Mouse (Mus musculus) hindbrain, postnatal 0 days (tissue): ENCODE results near the gene Prok2. TPM values are rescaled to one million over a fixed set of nuclear protein-coding genes. Genes with fewer than 3 reads are reported as not detected.

Experiments used
- ATAC-seq: fragments of 200-750 bp; cut with Nextera tagmentation; 2 replicates; pipeline ENCODE4 v1.8.0; 2017; ENCODE audit warnings: mild to moderate bottlenecking, moderate TSS enrichment, moderate library complexity
- DNase-seq: peaks from one replicate; pipeline ENCODE4 v3.0.0-alpha.2; 2015; ENCODE audit warnings: low spot score
- H3K27ac ChIP-seq: fragments of 300-500 bp; sonication (generic); 2 replicates; pipeline ENCODE4 v1.5.1; 2014; ENCODE audit warnings: mild to moderate bottlenecking
- H3K27me3 ChIP-seq: fragments of 300-500 bp; sonication (generic); 2 replicates; pipeline ENCODE4 v1.6.1; 2014; ENCODE audit warnings: low read length, mixed read lengths; ENCODE audit not compliant: insufficient read depth
- H3K36me3 ChIP-seq: fragments of 300-500 bp; sonication (generic); 2 replicates; pipeline ENCODE4 v1.6.1; 2014; ENCODE audit warnings: low read length, mixed read lengths; ENCODE audit not compliant: insufficient read depth
- H3K4me1 ChIP-seq: fragments of 300-500 bp; sonication (generic); 2 replicates; pipeline ENCODE4 v1.6.1; 2014; ENCODE audit warnings: antibody characterized with exemption, low read length, mixed read lengths; ENCODE audit not compliant: insufficient read depth
- H3K4me2 ChIP-seq: fragments of 300-500 bp; sonication (generic); 2 replicates; pipeline ENCODE4 v1.6.1; 2014; ENCODE audit warnings: low read depth, mild to moderate bottlenecking, low read length, moderate library complexity, mixed read lengths
- H3K4me3 ChIP-seq: fragments of 300-500 bp; sonication (generic); 2 replicates; pipeline ENCODE4 v1.5.1; 2014; ENCODE audit warnings: low read length
- H3K9ac ChIP-seq: fragments of 300-500 bp; sonication (generic); replicated peaks from 2 replicates; pipeline ENCODE4 v1.6.1; 2014; ENCODE audit warnings: mild to moderate bottlenecking, low read length, moderate library complexity, mixed read lengths
- H3K9me3 ChIP-seq: fragments of 300-500 bp; sonication (generic); 2 replicates; pipeline ENCODE4 v1.6.1; 2016; ENCODE audit warnings: low read length, mixed read lengths
- CTCF ChIP-seq: IDR thresholded peaks from 2 replicates; pipeline ENCODE4 v1.5.1; 2016; ENCODE audit warnings: antibody characterized with exemption, control low read depth, low read depth
- WGBS: fragments of 180-500 bp; shearing (Covaris S2); extraction: QIAGEN DNeasy Blood & Tissue Kit; methylation state at CpG from one replicate; pipeline ENCODE4 v1.1.7; 2014; 5-methylcytosine and 5-hydroxymethylcytosine counted together
- polyA plus RNA-seq: library from polyadenylated mRNA; unstranded; fragments of >200 nt; fragmentation: Nextera tagmentation; extraction: Ambion mirVana; gene quantifications from 2 replicates; pipeline ENCODE4 v1.2.1, GENCODE M21; 2015
- total RNA-seq: library from RNA; depleted of rRNA; stranded (reverse); fragments of >200 nt; gene quantifications from 2 replicates; pipeline ENCODE4 v1.2.3, GENCODE M21; 2014

Prok2 gene
- total and polyA plus RNA-seq, 2 experiments from 2014 or later, result 0.41 TPM; not detected in 1

DNA sequence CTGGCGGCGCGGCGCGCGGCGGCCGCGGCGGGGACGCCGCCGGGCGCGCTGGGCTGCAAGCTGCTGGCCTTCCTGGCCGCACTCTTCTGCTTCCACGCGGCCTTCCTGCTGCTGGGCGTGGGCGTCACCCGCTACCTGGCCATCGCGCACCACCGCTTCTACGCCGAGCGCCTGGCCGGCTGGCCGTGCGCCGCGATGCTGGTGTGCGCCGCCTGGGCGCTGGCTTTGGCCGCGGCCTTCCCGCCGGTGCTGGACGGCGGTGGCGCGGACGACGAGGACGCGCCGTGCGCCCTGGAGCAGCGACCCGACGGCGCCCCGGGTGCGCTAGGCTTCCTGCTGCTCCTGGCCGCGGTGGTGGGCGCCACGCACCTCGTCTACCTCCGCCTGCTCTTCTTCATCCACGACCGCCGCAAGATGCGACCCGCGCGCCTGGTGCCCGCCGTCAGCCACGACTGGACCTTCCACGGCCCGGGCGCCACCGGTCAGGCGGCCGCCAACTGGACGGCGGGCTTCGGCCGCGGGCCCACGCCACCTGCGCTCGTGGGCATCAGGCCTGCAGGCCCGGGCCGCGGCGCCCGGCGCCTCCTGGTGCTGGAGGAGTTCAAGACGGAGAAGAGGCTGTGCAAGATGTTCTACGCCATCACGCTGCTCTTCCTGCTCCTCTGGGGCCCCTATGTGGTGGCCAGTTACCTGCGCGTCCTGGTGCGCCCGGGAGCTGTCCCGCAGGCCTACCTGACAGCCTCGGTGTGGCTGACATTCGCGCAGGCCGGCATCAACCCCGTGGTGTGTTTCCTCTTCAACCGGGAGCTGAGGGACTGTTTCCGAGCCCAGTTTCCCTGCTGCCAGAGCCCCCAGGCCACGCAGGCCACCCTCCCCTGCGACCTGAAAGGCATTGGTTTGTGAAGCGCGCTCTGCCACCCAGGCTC is 33.0 kb downstream of the Prok2 start:
- peak overlapping the region; percentile 79 for H3K4me3 ChIP-seq
- peak overlapping the region; percentile 92 for H3K9ac ChIP-seq
- peak overlapping the region; percentile 79 for H3K4me2 ChIP-seq
- H3K27ac ChIP-seq, result peak overlapping the region; percentile 90
- DNase-seq (peak; percentile 12), ATAC-seq (peak; percentile 25)
- no peak for TF ChIP-seq CTCF
- H3K36me3 ChIP-seq, result no peaks in the 10 kb centered on the region
- no peaks in the 10 kb centered on the region for H3K9me3 ChIP-seq
- peaks cover 3% of the 10 kb centered on the region; the same call in 1 of the 2 replicates for H3K4me1 ChIP-seq
- WGBS, result 2% methylated on average over 100 of the region's 110 CpGs
- H3K27me3 ChIP-seq, result no peaks in the 10 kb centered on the region

DNA sequence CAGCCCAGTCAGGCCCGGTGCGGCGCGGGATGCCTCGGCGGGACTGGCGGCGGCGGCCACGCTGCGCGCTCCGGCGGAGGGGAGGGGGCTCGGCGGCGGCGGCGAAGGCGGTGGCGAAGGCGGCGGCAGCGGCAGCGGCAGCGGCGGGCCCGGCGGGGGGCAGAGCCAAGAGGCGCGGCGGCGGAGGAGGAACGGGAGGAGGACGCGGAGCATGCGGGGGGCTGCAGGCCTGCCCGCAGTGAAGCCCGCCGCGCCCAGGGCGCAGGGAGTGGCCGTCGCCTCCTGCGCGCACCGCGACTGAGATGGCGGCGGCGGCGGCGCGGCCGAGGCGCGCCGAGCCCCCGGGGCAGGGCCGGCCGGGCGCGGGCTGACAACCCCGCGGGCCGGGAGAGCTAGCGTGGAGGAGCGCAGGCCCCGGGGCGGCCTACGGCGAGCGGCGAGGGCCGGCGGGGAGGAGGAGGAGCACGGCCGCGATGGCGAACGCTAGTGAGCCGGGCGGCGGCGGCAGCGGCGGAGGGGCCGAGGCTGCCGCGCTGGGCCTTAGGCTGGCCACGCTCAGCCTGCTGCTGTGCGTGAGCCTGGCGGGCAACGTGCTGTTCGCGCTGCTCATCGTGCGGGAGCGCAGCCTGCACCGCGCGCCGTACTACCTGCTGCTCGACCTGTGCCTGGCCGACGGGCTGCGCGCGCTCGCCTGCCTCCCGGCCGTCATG is 33.8 kb downstream of the Prok2 start, which contains the start of gene Gpr27:
Gpr27 (plus strand) TSS at position 474 of the 710 bp plus-strand sequence.
- peak; percentile 88 for ATAC-seq
- H3K4me2 ChIP-seq, result peak within 1 kb of the TSS; percentile 79
- no peaks in the 10 kb centered on the region for H3K36me3 ChIP-seq
- peak within 1 kb of the TSS; percentile 90 for H3K27ac ChIP-seq
- H3K27me3 ChIP-seq, result no peaks in the 10 kb centered on the region
- no peak for TF ChIP-seq CTCF
- peak within 1 kb of the TSS; percentile 79 for H3K4me3 ChIP-seq
- peaks cover 3% of the 10 kb centered on the region; the same call in 1 of the 2 replicates for H3K4me1 ChIP-seq
- peak; percentile 69 for DNase-seq
- H3K9me3 ChIP-seq, result no peaks in the 10 kb centered on the region
- 2% methylated on average over 55 of the region's 112 CpGs for WGBS
- peak within 1 kb of the TSS; percentile 92 for H3K9ac ChIP-seq

DNA sequence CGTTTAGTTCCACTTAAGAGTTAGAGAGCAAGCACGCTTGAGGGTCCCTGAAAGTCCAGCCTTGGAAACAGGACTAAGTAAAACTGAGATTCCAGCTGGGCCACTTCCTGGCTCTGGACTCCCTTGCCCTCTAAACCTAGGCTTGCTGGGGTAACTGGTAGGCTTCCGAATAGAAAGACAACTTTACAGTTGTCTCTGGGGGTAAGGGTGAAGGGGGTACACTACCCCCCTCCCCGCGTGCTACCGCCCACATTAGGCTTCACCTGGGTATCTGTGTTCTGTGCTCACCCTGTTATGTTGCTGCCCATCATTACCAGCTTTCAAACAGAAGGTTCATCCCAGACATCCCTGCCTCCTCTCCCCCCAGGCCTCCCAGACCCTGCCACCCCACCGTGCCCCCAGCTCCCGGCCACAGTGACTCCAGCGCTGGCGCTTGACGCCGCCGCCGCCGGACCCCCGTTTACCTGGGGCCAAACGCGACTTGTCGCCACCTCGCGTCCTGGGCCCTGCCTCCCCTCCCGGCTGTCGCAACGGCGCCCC is 34.5 kb downstream of the Prok2 start:
- 6% methylated on average over 24 of the region's 25 CpGs for WGBS
- H3K4me1 ChIP-seq, result peaks cover 3% of the 10 kb centered on the region; the same call in 1 of the 2 replicates
- ATAC-seq (peak; percentile 27), DNase-seq (no peak)
- peak overlapping the region; percentile 79 for H3K4me2 ChIP-seq
- peak overlapping the region; percentile 92 for H3K9ac ChIP-seq
- peak overlapping the region; percentile 79 for H3K4me3 ChIP-seq
- H3K27me3 ChIP-seq, result no peaks in the 10 kb centered on the region
- no peaks in the 10 kb centered on the region for H3K9me3 ChIP-seq
- no peak for TF ChIP-seq CTCF
- H3K27ac ChIP-seq, result peak overlapping the region; percentile 90
- H3K36me3 ChIP-seq, result no peaks in the 10 kb centered on the region

- no peak for TF ChIP-seq CTCF
- H3K27ac ChIP-seq, result no peak overlapping the region
- H3K4me3 ChIP-seq, result no peak overlapping the region
- H3K9ac ChIP-seq, result no peak overlapping the region
- no peak overlapping the region for H3K4me2 ChIP-seq
- H3K27me3 ChIP-seq, result no peaks in the 10 kb centered on the region
- H3K36me3 ChIP-seq, result no peaks in the 10 kb centered on the region
- no peaks in the 10 kb centered on the region for H3K4me1 ChIP-seq
- no peaks in the 10 kb centered on the region for H3K9me3 ChIP-seq
- no peak for ATAC-seq
- DNase-seq, result no peak
- WGBS, result 84% methylated on average over 6 of the region's 6 CpGs
Observed at GRCm38 (mm10) chr6:99688513-99688912, 37.7 kb downstream of the Prok2 start.

DNA sequence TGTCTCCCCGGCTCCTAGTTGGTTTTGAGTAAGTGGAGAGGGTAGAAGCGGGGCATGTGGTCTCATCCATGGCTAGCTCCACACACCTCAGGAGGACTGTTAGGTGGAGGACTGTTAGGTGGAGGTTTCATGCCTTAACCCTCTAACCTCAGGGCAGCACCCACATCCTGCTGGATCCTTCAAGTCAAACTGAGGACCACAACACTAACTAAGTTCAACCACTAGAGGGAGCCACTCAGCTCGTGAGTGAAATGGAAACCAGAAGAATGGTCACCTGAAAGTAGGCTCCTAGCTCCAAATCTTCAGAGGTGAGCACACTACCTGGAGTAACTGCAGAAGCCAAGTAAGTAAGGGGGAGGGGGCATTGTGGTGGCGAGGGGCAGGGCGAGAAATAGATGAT is 41.3 kb downstream of the Prok2 start:
- H3K9ac ChIP-seq, result no peak overlapping the region

DNA sequence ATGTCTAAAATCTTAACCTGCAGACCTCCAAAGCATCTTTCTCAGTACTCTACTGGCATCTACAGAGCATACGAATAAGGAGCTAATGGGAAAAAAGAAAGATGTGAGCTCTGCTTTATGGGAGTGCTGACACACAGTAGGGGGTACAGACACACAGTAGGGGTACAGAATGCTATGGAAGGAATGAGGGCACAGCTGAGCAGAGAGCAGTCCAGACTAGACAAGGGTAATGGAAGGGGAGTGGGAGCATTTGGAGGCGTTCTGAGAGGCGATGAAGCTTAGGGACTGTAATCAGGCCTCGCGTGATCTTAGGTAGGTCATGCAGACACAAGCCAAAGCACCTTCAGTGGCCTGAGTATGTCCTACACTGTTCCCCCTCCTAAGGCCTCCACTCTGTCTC is 42.2 kb downstream of the Prok2 start:
- DNase-seq (no peak), ATAC-seq (no peak)
- Histone ChIP-seq H3K4me2 (no peak overlapping the region), H3K9ac (no peak overlapping the region), H3K4me3 (no peak overlapping the region), H3K27me3 (no peaks in the 10 kb centered on the region), H3K4me1 (no peaks in the 10 kb centered on the region), H3K36me3 (no peaks in the 10 kb centered on the region), H3K27ac (no peak overlapping the region), H3K9me3 (no peaks in the 10 kb centered on the region)
- WGBS, result 90% methylated on average over 5 of the region's 5 CpGs
- no peak for TF ChIP-seq CTCF

More for the DNA sequence above, 41.3 kb downstream of the Prok2 start:
- 54% methylated on average over 5 of the region's 5 CpGs for WGBS
- no peaks in the 10 kb centered on the region for H3K27me3 ChIP-seq
- TF ChIP-seq CTCF, result peak; percentile 71
- no peaks in the 10 kb centered on the region for H3K4me1 ChIP-seq
- no peak overlapping the region for H3K4me2 ChIP-seq
- DNase-seq, result peak; percentile 39
- no peaks in the 10 kb centered on the region for H3K36me3 ChIP-seq
- no peak for ATAC-seq
- no peaks in the 10 kb centered on the region for H3K9me3 ChIP-seq
- no peak overlapping the region for H3K4me3 ChIP-seq
- H3K27ac ChIP-seq, result no peak overlapping the region
